Mouse (Mus musculus) bone marrow macrophage, adult 2 months (primary cell): ENCODE results near the gene Olfr692.

Experiments
- CTCF ChIP-seq: IDR thresholded peaks from 2 replicates; pipeline ENCODE4 v1.5.1; 2012; ENCODE audit warnings: low read depth, mild to moderate bottlenecking, low read length, moderate library complexity
- POLR2A ChIP-seq: IDR thresholded peaks from 2 replicates; pipeline ENCODE4 v1.6.1; 2012; ENCODE audit warnings: mild to moderate bottlenecking, low read depth, low read length, borderline replicate concordance

GRCm38 (mm10) chr7:105361713-105362112, 6.3 kb upstream of the Olfr692 start:
- TF ChIP-seq CTCF (no peak), POLR2A (no peak)
